Mouse (Mus musculus) left cerebral cortex, adult 2 months (tissue): ENCODE data around the gene Pygo1. TPM values are rescaled to one million over a fixed set of nuclear protein-coding genes. Genes with fewer than 3 reads are reported as not detected.

ENCODE experiments used
- DNase-seq, 2 experiments: peaks; one replicate each; pipeline ENCODE4 v3.0.0; 2021 to 2022; ENCODE audit warnings: low spot score in 2 of 2, mixed read lengths in 1 of 2; ENCODE audit errors: extremely low spot score in 1 of 2
- H3K27ac ChIP-seq: fragments of 200-600 bp; 2 replicates; pipeline ENCODE4 v1.8.1; 2022
- H3K4me3 ChIP-seq: fragments of 200-600 bp; 2 replicates; pipeline ENCODE4 v1.8.1; 2022
- CTCF ChIP-seq: fragments of 200-600 bp; IDR thresholded peaks from 2 replicates; pipeline ENCODE4 v1.8.1; 2022; ENCODE audit warnings: antibody characterized with exemption, mild to moderate bottlenecking, moderate library complexity
- intact Hi-C: fragments of 180-260 bp; cut with DNase I; formaldehyde crosslinking; loops from one replicate; pipeline ENCODE4 v1.15.1; 2025
- total RNA-seq, 2 experiments: library from RNA; stranded (reverse); gene quantifications; 2 replicates each; pipeline ENCODE4 v1.2.3; 2021

Gene Pygo1
- total RNA-seq, 2 experiments from 2014 or later = 18.6 to 19.5 TPM

- Histone ChIP-seq H3K4me3 (no peak overlapping the region), H3K27ac (no peak overlapping the region)
- intact Hi-C loops = loop anchor here (5.0 kb wide), 2 partner anchors 60 to 200 kb away; no protein-coding TSS in a partner anchor
- TF ChIP-seq CTCF = no peak
- DNase-seq = no peak
These were observed 32.7 kb upstream of the Pygo1 start for GRCm38 (mm10) chr9:72892761-72893160.

DNA sequence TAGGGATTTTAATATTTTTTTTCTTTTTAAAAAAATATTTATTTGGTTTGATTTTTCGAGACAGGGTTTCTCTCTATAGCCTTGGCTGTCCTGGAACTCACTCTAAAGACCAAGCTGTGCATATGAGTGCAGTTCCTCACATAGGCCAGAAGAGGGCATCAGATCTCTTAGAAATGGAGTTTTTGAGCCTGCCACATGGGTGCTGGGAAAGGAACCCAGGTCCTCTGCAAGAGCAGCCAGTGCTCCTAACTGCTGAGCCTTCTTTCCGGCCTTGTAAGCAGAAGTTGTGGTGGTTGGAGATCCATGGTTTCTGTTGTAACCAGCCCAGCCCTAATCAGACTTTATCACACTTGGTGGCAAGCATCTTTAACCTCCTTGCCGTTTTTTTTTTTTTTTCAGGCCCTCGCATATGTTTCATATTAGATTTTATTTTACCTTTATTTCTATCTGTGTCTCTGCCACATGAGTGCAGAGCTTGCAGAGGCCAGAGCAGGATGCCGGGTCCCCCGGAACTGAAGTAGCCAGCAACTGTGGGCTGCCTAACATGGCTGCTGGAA is 30.6 kb upstream of the Pygo1 start:
- no peak overlapping the region for H3K27ac ChIP-seq
- no peak overlapping the region for H3K4me3 ChIP-seq
- DNase-seq = no peak
- intact Hi-C loops = loop anchor here (5.0 kb wide), 2 partner anchors 57 to 197 kb away; no protein-coding TSS in a partner anchor
- TF ChIP-seq CTCF = no peak; the same call in 1 of the 2 replicates

DNA sequence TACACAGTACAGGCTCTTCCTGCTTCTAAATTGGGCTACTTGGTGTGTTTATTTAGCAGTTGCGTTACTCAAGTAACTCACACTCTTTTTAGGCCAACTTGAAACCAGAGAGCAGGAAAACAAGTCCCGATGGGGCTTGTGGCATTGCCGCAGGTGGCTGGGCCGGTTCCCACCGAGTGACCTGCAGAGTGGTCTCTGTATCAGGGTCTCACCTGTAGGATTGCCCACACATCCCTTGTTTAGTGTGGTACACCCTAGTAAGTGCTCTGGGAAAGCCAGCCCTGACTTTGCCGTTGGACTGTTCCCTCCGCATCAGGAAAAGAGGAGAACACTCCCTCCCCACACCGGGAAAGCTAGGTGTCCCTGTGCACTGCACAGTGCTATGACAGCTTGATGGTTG is 23.4 kb upstream of the Pygo1 start:
- TF ChIP-seq CTCF = no peak
- Histone ChIP-seq H3K27ac (no peak overlapping the region), H3K4me3 (no peak overlapping the region)
- DNase-seq = no peak
- intact Hi-C loops = no loop called here

- Histone ChIP-seq H3K27ac (no peak overlapping the region), H3K4me3 (no peak overlapping the region)
- intact Hi-C loops = no loop called here
- DNase-seq = no peak
- TF ChIP-seq CTCF = no peak
These were observed 22.8 kb upstream of the Pygo1 start for GRCm38 (mm10) chr9:72902611-72903010.

GRCm38 (mm10) chr9:72906693-72907103 is 18.7 kb upstream of the Pygo1 start:
- TF ChIP-seq CTCF = no peak
- Histone ChIP-seq H3K4me3 (no peak overlapping the region), H3K27ac (no peak overlapping the region)
- DNase-seq = no peak
- intact Hi-C loops = no loop called here

- no peak for DNase-seq
- H3K4me3 ChIP-seq = no peak overlapping the region
- intact Hi-C loops = no loop called here
- no peak overlapping the region for H3K27ac ChIP-seq
- no peak for TF ChIP-seq CTCF
These were observed 14.1 kb upstream of the Pygo1 start for GRCm38 (mm10) chr9:72911381-72911780.

DNA sequence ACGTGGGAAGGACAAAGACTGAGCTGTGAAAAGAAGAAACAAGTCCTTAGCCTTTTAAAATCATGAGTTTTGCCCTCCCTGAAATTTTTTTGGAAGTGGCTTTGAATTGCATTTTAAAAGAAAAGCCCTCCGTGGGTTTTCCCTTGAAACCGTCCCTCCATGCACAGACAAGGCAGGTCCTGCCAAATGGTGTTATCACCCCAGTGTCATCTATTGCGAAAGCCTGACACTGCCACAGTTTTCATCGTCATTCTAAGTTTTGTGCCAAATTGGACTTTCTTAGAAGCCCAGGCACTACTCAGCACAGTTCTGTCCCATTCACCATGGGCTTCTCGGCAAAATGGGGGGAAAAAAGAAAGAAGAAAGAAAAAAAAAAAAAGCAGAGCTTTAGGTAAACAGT is 11.9 kb upstream of the Pygo1 start:
- no peak overlapping the region for H3K4me3 ChIP-seq
- no peak for DNase-seq
- no peak overlapping the region for H3K27ac ChIP-seq
- no peak for TF ChIP-seq CTCF
- intact Hi-C loops = no loop called here

DNA sequence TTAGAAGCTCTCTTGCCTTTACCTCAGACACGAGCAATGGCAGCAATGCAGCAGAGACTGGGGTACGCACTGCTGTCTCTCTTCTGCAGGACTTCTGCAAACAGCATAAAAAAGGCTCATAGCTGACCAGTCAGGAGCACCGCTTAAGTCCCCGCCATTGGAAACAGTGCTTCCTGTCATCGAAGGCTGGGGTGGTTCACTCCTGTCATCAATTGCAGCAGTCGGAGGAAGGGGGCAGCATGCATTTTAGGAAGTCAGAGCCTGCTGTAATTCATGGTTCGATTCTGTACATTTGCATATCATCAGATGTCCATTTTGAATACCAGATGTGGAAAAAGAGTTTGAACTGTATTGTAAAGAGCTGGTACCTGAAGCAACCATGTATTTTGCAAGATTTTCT is 9.7 kb upstream of the Pygo1 start:
- no peak for TF ChIP-seq CTCF
- no peak for DNase-seq
- intact Hi-C loops = no loop called here
- Histone ChIP-seq H3K27ac (no peak overlapping the region), H3K4me3 (no peak overlapping the region)

- DNase-seq = no peak
- H3K27ac ChIP-seq = no peak overlapping the region
- H3K4me3 ChIP-seq = no peak overlapping the region
- TF ChIP-seq CTCF = no peak
- intact Hi-C loops = no loop called here
These were observed 2.4 kb upstream of the Pygo1 start for GRCm38 (mm10) chr9:72923068-72923467.

DNA sequence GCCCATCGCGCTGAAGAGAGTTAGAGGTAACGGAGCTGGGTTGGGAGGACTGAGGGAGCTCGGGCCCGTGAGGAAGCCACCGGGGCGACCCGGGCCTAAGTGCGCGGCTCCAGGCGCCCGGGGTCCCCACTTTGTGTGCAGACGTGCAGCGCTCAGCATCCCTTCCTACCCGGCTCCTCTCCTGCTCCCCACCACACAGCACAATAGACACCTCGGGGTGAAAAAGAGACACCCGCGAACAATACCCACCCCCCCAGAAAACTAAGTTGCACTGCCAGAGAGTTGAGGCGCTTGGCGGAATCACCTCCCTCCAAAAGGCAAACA is 452 bp downstream of the Pygo1 start:
- DNase-seq = no peak
- TF ChIP-seq CTCF = no peak
- H3K4me3 ChIP-seq = peak overlapping the region; percentile 67
- peak overlapping the region; percentile 61 for H3K27ac ChIP-seq
- intact Hi-C loops = no loop called here

DNA sequence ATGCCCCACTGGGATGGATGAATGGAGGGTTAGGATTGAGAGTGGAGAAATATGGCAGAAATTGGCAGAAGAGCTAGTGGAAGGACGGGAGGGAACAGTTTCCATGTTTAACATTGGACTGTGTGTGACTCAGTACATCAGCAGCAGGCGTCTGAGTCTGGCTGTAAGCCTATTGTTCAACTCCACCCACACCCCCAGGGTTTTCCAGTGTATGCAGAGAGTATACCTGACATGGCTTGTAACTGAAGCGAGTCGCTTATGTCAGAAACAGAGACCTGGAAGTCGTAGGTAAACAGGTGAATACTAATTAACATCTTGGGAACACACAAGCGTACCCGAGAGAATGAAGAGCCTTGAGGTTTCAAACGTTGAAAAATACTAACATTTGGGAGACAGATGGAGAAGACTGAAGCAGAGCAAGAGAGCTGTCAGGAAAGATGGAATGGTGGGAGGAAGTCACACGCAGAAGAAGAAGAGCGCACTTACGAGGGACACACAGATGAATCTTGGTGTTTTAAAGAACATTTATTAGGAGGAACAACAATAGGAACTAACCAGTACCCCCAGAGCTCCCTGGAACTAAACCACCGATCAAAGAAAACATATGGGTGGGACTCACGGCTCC is 5.8 kb downstream of the Pygo1 start:
- peak; percentile 46 to 55 for DNase-seq
- no peak for TF ChIP-seq CTCF
- no peak overlapping the region for H3K4me3 ChIP-seq
- intact Hi-C loops = loop anchor here (1.0 kb wide), 1 partner anchor 37 kb away; no protein-coding TSS in a partner anchor
- peak overlapping the region; percentile 54 for H3K27ac ChIP-seq

DNA sequence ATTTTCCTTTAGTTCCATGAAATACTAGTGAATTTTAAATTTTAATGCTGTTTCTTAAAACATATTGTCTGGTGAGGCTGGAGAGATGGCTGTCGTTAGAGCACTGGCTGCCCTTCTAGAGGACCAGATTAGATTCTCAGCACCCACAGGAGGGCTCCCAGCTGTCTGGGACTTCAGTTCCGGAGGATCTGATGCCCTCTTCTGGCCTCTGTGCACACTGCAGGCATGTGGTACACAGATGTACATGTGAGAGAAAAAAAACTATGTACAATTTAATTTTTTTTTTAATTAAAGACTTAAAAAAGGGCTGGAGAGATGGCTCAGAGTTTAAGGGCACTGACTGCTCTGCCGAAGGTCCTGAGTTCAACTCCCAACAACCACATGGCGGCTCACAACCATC is 9.9 kb downstream of the Pygo1 start:
- no peak for DNase-seq
- H3K4me3 ChIP-seq = no peak overlapping the region
- TF ChIP-seq CTCF = peak; percentile 19
- H3K27ac ChIP-seq = no peak overlapping the region
- intact Hi-C loops = no loop called here

DNA sequence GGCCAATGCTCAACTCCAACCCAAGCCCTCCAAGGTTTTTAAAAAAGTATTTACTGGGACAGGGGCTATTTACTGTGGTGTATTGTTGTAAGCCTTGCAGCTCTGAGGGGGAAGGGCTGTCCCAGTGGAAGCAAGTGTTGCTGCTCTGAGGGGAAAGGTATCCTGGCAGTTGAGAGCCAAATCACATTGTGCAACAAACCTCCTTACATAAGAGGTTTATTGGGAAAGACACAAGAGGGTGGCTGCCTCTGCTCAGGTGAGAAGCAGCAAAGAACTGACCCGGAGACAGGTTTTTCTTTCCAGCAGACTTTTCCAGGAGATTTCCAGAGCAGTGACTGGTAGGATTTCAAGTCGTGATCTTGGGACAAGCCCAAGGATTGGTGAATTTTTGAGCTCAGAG is 10.9 kb downstream of the Pygo1 start:
- Histone ChIP-seq H3K27ac (no peak overlapping the region), H3K4me3 (no peak overlapping the region)
- DNase-seq = no peak
- no peak for TF ChIP-seq CTCF
- intact Hi-C loops = no loop called here
